Mouse (Mus musculus): Measurements from ENCODE around the gene Serpinc1.

- TF ChIP-seq POLR2A (IDR thresholded peaks at IDR 0.05; ENCODE audit: borderline replicate concordance, extremely low read depth, insufficient read depth, insufficient read length, poor library complexity, severe bottlenecking) (no peak), CTCF (IDR thresholded peaks at IDR 0.05; ENCODE audit: borderline replicate concordance, extremely low read depth, insufficient read depth, insufficient read length) (no peak)
Observed at GRCm38 (mm10) chr1:161038004-161038403, 59.6 kb downstream of the Serpinc1 start.

Measured in brain, embryonic 14.5 days (tissue).